Mouse (Mus musculus): Measurements from ENCODE around the gene Paqr7. TPM values are rescaled to one million over a fixed set of nuclear protein-coding genes. Genes with fewer than 3 reads are reported as not detected.
A peak's percentile ranks its signal among the peaks of the same experiment; 100 is the strongest.

The Paqr7 gene
- total and polyA plus RNA-seq, 3 experiments: 0.19 to 2.4 TPM; not detected in 1

- DNase-seq (ENCODE audit: low read depth, low spot score): no peak
- Histone ChIP-seq H3K79me2 (ENCODE audit: control insufficient read depth, insufficient read depth, low read length, poor library complexity) (no peaks in the 10 kb centered on the region), H3K9me3 (replicated peaks; ENCODE audit: insufficient read depth, low read length) (no peaks in the 10 kb centered on the region), H3K27me3 (ENCODE audit: control insufficient read depth in 1 of 2, insufficient read depth in 2 of 2, low read length in 2 of 2) (peaks cover 3 to 4% of the 10 kb centered on the region in 2 experiments; a peak in 2 of 4 replicates), H3K4me1 (ENCODE audit: control insufficient read depth in 1 of 2, insufficient read depth in 2 of 2, low read length in 2 of 2) (peaks cover 7 to 14% of the 10 kb centered on the region in 2 experiments), H3K9ac (ENCODE audit: control insufficient read depth, low read depth, low read length, poor library complexity, severe bottlenecking) (no peak overlapping the region), H3K36me3 (ENCODE audit: control insufficient read depth in 1 of 2, insufficient read depth in 2 of 2, low read length in 2 of 2) (peaks cover 0 to 11% of the 10 kb centered on the region in 2 experiments; a peak in 2 of 4 replicates), H3K4me3 (ENCODE audit: control insufficient read depth in 1 of 2, insufficient read depth in 1 of 2, low read depth in 2 of 2, low read length in 2 of 2) (no peak overlapping the region), H3K27ac (ENCODE audit: control insufficient read depth, low read depth, low read length) (no peak overlapping the region)
- no peak for TF ChIP-seq ZMIZ1 (IDR thresholded peaks at IDR 0.05; ENCODE audit: low read depth, low read length)
- TF ChIP-seq MYB (IDR thresholded peaks at IDR 0.05; ENCODE audit: low read depth, low read length): no peak
- TF ChIP-seq CHD2 (IDR thresholded peaks at IDR 0.05; ENCODE audit: low read length): no peak
- TF ChIP-seq KAT2A (conservative IDR thresholded peaks at IDR 0.05; ENCODE audit: low read depth, low read length): no peak
- TF ChIP-seq TAL1 (IDR thresholded peaks at IDR 0.05; ENCODE audit: low read length): no peak
- TF ChIP-seq CHD1 (IDR thresholded peaks at IDR 0.05; ENCODE audit: low read depth, low read length): no peak
- TF ChIP-seq MAZ (IDR thresholded peaks at IDR 0.05; ENCODE audit: low read depth, low read length): no peak
- no peak for TF ChIP-seq MXI1 (IDR thresholded peaks at IDR 0.05; ENCODE audit: low read depth, low read length)
- TF ChIP-seq GABPA (IDR thresholded peaks at IDR 0.05; ENCODE audit: low read depth, low read length): no peak
- no peak for TF ChIP-seq CTCF (IDR thresholded peaks at IDR 0.05 in 2 of 3, conservative IDR thresholded peaks at IDR 0.05 in 1 of 3; ENCODE audit: control insufficient read depth in 1 of 3, insufficient read depth in 1 of 3, low read depth in 2 of 3, low read length in 3 of 3, poor library complexity in 1 of 3, severe bottlenecking in 1 of 3)
Observed at GRCm38 (mm10) chr4:134457130-134457825, 39.2 kb upstream of the Paqr7 start.

- TF ChIP-seq MAZ (IDR thresholded peaks at IDR 0.05; ENCODE audit: low read depth, low read length): no peak
- no peaks in the 10 kb centered on the region for H3K9me3 ChIP-seq (replicated peaks; ENCODE audit: insufficient read depth, low read length)
- H3K4me3 ChIP-seq (ENCODE audit: control insufficient read depth in 1 of 2, insufficient read depth in 1 of 2, low read depth in 2 of 2, low read length in 2 of 2): no peak overlapping the region
- H3K27me3 ChIP-seq (ENCODE audit: control insufficient read depth in 1 of 2, insufficient read depth in 2 of 2, low read length in 2 of 2): peaks cover 3 to 4% of the 10 kb centered on the region in 2 experiments; a peak in 2 of 4 replicates
- peaks cover 7 to 14% of the 10 kb centered on the region in 2 experiments for H3K4me1 ChIP-seq (ENCODE audit: control insufficient read depth in 1 of 2, insufficient read depth in 2 of 2, low read length in 2 of 2)
- no peak overlapping the region for H3K27ac ChIP-seq (ENCODE audit: control insufficient read depth, low read depth, low read length)
- peaks cover 0 to 11% of the 10 kb centered on the region in 2 experiments; a peak in 2 of 4 replicates for H3K36me3 ChIP-seq (ENCODE audit: control insufficient read depth in 1 of 2, insufficient read depth in 2 of 2, low read length in 2 of 2)
- H3K79me2 ChIP-seq (ENCODE audit: control insufficient read depth, insufficient read depth, low read length, poor library complexity): no peaks in the 10 kb centered on the region
- DNase-seq (ENCODE audit: low read depth, low spot score): no peak
- no peak overlapping the region for H3K9ac ChIP-seq (ENCODE audit: control insufficient read depth, low read depth, low read length, poor library complexity, severe bottlenecking)
Observed at GRCm38 (mm10) chr4:134458856-134459255, 37.6 kb upstream of the Paqr7 start.

GRCm38 (mm10) chr4:134460277-134460676, 36.2 kb upstream of the Paqr7 start:
- Histone ChIP-seq H3K4me3 (ENCODE audit: control insufficient read depth in 1 of 2, insufficient read depth in 1 of 2, low read depth in 2 of 2, low read length in 2 of 2) (peak overlapping the region; percentile 31 to 43; a peak in 3 of 4 replicates), H3K9me3 (replicated peaks; ENCODE audit: insufficient read depth, low read length) (no peaks in the 10 kb centered on the region), H3K9ac (ENCODE audit: control insufficient read depth, low read depth, low read length, poor library complexity, severe bottlenecking) (peak overlapping the region; percentile 27), H3K27me3 (ENCODE audit: control insufficient read depth in 1 of 2, insufficient read depth in 2 of 2, low read length in 2 of 2) (peaks cover 1 to 2% of the 10 kb centered on the region in 2 experiments; a peak in 1 of 4 replicates), H3K4me1 (ENCODE audit: control insufficient read depth in 1 of 2, insufficient read depth in 2 of 2, low read length in 2 of 2) (peaks cover 7 to 14% of the 10 kb centered on the region in 2 experiments), H3K27ac (ENCODE audit: control insufficient read depth, low read depth, low read length) (peak overlapping the region; percentile 69), H3K36me3 (ENCODE audit: control insufficient read depth in 1 of 2, insufficient read depth in 2 of 2, low read length in 2 of 2) (peaks cover 0 to 11% of the 10 kb centered on the region in 2 experiments; a peak in 2 of 4 replicates), H3K79me2 (ENCODE audit: control insufficient read depth, insufficient read depth, low read length, poor library complexity) (no peaks in the 10 kb centered on the region)
- peak; percentile 80 for DNase-seq (ENCODE audit: low read depth, low spot score)
- TF ChIP-seq ETS1 (IDR thresholded peaks at IDR 0.05; ENCODE audit: low read depth, low read length) (0 out of 2 replicates have a peak, but pooled peaks have one; percentile 12), MEF2A (IDR thresholded peaks at IDR 0.05; ENCODE audit: extremely low read depth, insufficient replicate concordance, low read depth, low read length, poor library complexity, severe bottlenecking) (no peak), SMC3 (IDR thresholded peaks at IDR 0.05; ENCODE audit: low read depth, low read length) (no peak), BHLHE40 (IDR thresholded peaks at IDR 0.05; ENCODE audit: borderline replicate concordance, low read depth, low read length) (no peak), ZKSCAN1 (IDR thresholded peaks at IDR 0.05; ENCODE audit: low read depth, low read length) (no peak), MAFK (IDR thresholded peaks at IDR 0.05; ENCODE audit: borderline replicate concordance, low read depth, low read length) (no peak), SIN3A (IDR thresholded peaks at IDR 0.05; ENCODE audit: low read length) (peak; percentile 93), MAX (IDR thresholded peaks at IDR 0.05; ENCODE audit: low read length) (peak; percentile 92), KAT2A (conservative IDR thresholded peaks at IDR 0.05; ENCODE audit: low read depth, low read length) (no peak), TBP (IDR thresholded peaks at IDR 0.05; ENCODE audit: low read depth, low read length) (0 out of 2 replicates have a peak, but pooled peaks have one; percentile 36), ELF1 (IDR thresholded peaks at IDR 0.05; ENCODE audit: low read depth, low read length) (peak; percentile 73), POLR2AphosphoS5 (IDR thresholded peaks at IDR 0.05; ENCODE audit: borderline replicate concordance, low read depth, low read length) (no peak), ZMIZ1 (IDR thresholded peaks at IDR 0.05; ENCODE audit: low read depth, low read length) (no peak), HCFC1 (IDR thresholded peaks at IDR 0.05; ENCODE audit: low read depth, low read length) (peak; percentile 73), UBTF (IDR thresholded peaks at IDR 0.05; ENCODE audit: borderline replicate concordance, insufficient read depth, low read depth, low read length) (no peak), GABPA (IDR thresholded peaks at IDR 0.05; ENCODE audit: low read depth, low read length) (no peak), TAL1 (IDR thresholded peaks at IDR 0.05; ENCODE audit: low read length) (no peak)

All from MEL (cell line).